Mouse (Mus musculus): ENCODE data around the gene Lrrk1.

DNA sequence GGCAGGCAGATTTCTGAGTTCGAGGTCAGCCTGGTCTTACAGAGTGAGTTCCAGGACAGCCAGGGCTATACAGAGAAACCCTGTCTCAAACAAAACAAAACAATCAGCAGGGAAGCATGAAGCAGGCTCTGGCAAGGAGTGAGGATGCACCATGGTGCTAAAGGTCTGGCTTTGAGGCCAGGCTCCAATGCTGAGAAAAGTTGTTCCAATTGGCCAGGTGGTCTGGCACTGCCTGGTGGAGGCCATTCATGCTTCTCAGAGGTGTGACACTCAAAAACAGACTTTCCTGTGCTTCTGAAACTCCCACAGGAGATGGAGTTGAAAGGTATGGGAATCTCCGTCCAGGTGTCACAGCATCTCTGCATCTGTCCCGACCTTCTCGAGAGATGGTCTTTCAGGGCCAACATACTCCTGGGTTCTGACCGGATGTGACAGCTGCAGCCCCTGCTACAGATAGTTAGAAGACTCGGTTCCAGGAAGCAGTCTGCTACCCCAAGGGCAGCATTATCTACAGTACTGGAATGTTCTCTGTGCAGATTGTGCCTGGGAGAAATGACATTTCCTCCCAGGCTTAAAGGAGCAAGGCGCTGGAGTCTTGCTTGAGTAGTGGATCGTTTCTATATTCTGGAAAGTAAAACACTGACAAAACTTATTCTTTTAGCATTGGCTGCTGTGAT lies 134.0 kb downstream of the Lrrk1 start:
- no peak for TF ChIP-seq CTCF (IDR thresholded peaks at IDR 0.05; ENCODE audit: insufficient read depth, low read length)
- TF ChIP-seq POLR2A (IDR thresholded peaks at IDR 0.05; ENCODE audit: borderline replicate concordance, extremely low read depth, low read depth, low read length): no peak
